Mouse (Mus musculus) cortical plate, adult 2 months (tissue): ENCODE data around the gene Gab3.
"Not testable (repeated sequence)": the region's sequence is repeated elsewhere in the genome, so short reads cannot be mapped to it uniquely, and the experiment has no call there.

ENCODE experiments used
- CTCF ChIP-seq: fragments of 200-500 bp; IDR thresholded peaks from 2 replicates; pipeline ENCODE4 v1.5.1; 2011; ENCODE audit warnings: mild to moderate bottlenecking, control low read depth, low read length; ENCODE audit not compliant: insufficient read depth; ENCODE audit errors: extremely low read depth
- POLR2A ChIP-seq: fragments of 200-500 bp; IDR thresholded peaks from 2 replicates; pipeline ENCODE4 v1.6.1; 2011; ENCODE audit warnings: mild to moderate bottlenecking, low read length, control low read depth; ENCODE audit not compliant: insufficient read depth; ENCODE audit errors: extremely low read depth

DNA sequence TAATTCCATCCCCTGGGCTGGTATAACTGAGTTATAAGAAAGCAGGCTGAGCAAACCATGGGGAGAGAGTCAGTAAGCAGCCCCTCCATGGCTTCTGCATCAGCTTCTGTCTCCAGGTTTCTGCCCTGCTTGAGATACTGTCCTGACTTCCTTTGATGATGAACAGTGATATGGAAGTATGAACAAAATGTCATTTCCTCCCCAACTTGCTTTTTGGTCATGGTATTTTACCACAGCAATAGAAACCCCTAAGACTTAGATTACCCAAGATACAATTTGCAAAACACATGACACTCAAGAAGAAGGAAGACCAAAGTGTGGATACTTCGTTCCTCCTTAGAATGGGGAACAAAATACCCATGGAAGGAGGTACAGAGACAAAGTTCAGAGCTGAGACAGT, 51.2 kb downstream of the Gab3 start:
- not testable (repeated sequence) for TF ChIP-seq CTCF, POLR2A
